Mouse (Mus musculus): ENCODE data around the gene Gm20767.
"Not testable (repeated sequence)": the region's sequence is repeated elsewhere in the genome, so short reads cannot be mapped to it uniquely, and the experiment has no call there.

DNA sequence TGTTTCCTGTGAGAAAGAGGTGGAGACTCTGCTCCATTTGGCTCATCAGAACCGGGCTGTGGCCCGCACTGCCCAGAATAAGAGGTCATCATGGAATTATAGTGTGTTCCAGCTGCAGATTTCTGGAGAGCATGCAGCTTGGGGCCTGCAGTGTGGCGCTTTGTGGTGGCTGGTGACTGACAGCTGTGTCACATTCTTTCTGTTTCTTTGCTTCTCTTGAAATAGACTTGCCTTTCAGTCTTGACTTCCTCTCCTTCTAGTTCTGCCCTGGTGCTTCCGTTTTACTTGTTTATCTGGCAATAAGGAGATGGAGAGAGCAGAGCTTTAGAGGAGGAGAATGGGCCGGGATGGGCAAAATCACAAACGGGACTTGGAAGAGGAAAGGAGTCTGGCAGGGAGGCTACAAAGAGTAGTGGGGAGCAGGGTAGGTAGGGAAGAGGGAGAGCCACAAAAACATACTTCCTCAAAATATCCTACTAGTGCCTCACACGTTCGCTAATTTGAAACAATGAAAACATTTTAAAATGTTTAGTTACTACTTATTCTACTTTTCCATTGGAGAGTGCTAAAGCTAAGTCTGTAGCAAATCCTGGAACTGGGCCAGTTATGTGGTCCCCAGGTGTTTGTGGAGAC lies 56.3 kb downstream of the Gm20767 start:
- not testable (repeated sequence) for TF ChIP-seq CTCF (IDR thresholded peaks at IDR 0.05; ENCODE audit: borderline replicate concordance, control insufficient read depth, extremely low read depth, insufficient read depth, low read length, poor library complexity); POLR2A (IDR thresholded peaks at IDR 0.05; ENCODE audit: control insufficient read depth, extremely low read depth, insufficient read depth, low read length, poor library complexity)
